ENCODE assay signal across 18 mouse cellular contexts in genomic region chr6:128085488-128086066, GRCm38 (mm10). TPM values are rescaled to one million over a fixed set of nuclear protein-coding genes. Genes with fewer than 3 reads are reported as not detected.
DNase-seq lines count a peak whose midpoint lies in the region; ATAC-seq and TF ChIP-seq lines count a peak whose summit lies in the region.
"Had no signal": no experiment of that assay in that cellular context is flagged by ENCODE, and none has a peak within 500 bp of the region (broad histone marks: within the 10 kb centered on the region; RNA-seq: fewer than 3 reads in every experiment).

No protein-coding gene starts in this region.

- no peak overlapping the region for H3K9ac ChIP-seq in forebrain, embryonic 12.5 days
- no peak overlapping the region for H3K9ac ChIP-seq in forebrain, embryonic 13.5 days
- H3K9ac ChIP-seq in forebrain, embryonic 16.5 days (replicated peaks; ENCODE audit: low read depth, low read length): no peak overlapping the region
- H3K9ac ChIP-seq in midbrain, embryonic 13.5 days (replicated peaks): 0 out of 2 replicates have a peak overlapping the region, but pooled peaks have one; percentile 39
- H3K9ac ChIP-seq: limb, embryonic 15.5 days had no signal

- intact Hi-C loops in gastrocnemius, postnatal 36 days (cut with DNase I): no loop called here

- no peaks in the 10 kb centered on the region for H3K79me2 ChIP-seq in C2C12 (ENCODE audit: control insufficient read depth, insufficient read depth)

- no peaks in the 10 kb centered on the region for H3K9me3 ChIP-seq in forebrain, embryonic 12.5 days
- no peaks in the 10 kb centered on the region for H3K9me3 ChIP-seq in forebrain, embryonic 13.5 days (replicated peaks)
- H3K9me3 ChIP-seq in forebrain, embryonic 16.5 days (ENCODE audit: control insufficient read depth, low read length): no peaks in the 10 kb centered on the region
- H3K9me3 ChIP-seq in midbrain, embryonic 13.5 days: no peaks in the 10 kb centered on the region
- H3K9me3 ChIP-seq: limb, embryonic 15.5 days had no signal

- no peaks in the 10 kb centered on the region for H3K79me3 ChIP-seq in C2C12 (ENCODE audit: low read depth)

- WGBS in forebrain, embryonic 12.5 days: 61% methylated on average over 9 of the region's 9 CpGs
- WGBS in forebrain, embryonic 13.5 days: 63% methylated on average over 9 of the region's 9 CpGs
- 62% methylated on average over 9 of the region's 9 CpGs for WGBS in forebrain, embryonic 16.5 days
- 57% methylated on average over 9 of the region's 9 CpGs for WGBS in midbrain, embryonic 13.5 days

- H3ac ChIP-seq in C2C12 (ENCODE audit: control insufficient read depth, insufficient read length, low read depth): no peak overlapping the region

- no peaks in the 10 kb centered on the region for H3K36me3 ChIP-seq in forebrain, embryonic 12.5 days (replicated peaks)
- H3K36me3 ChIP-seq in forebrain, embryonic 13.5 days (ENCODE audit: poor library complexity, severe bottlenecking): no peaks in the 10 kb centered on the region
- H3K36me3 ChIP-seq in C2C12 (ENCODE audit: control insufficient read depth, insufficient read depth): no peaks in the 10 kb centered on the region
- H3K36me3 ChIP-seq in forebrain, embryonic 16.5 days (ENCODE audit: control insufficient read depth, insufficient read depth): no peaks in the 10 kb centered on the region
- H3K36me3 ChIP-seq in midbrain, embryonic 13.5 days: no peaks in the 10 kb centered on the region

- ATAC-seq in forebrain, embryonic 12.5 days (ENCODE audit: low FRiP score): no peak; the same call in 1 of the 2 replicates
- ATAC-seq in forebrain, embryonic 13.5 days: no peak
- peak; percentile 51 for ATAC-seq in forebrain, embryonic 16.5 days
- ATAC-seq in midbrain, embryonic 13.5 days: no peak
- ATAC-seq in granulocyte monocyte progenitor cell, adult 5-6 weeks (replicated peaks; ENCODE audit: poor library complexity, severe bottlenecking): no peak
- ATAC-seq: intestine, postnatal 0 days; Patski had no signal

- TF ChIP-seq CTCF in C2C12 (IDR thresholded peaks at IDR 0.05; ENCODE audit: control insufficient read depth, insufficient read depth, insufficient read length): no peak

- 0 out of 2 replicates have a peak overlapping the region, but pooled peaks have one; percentile 42 for H3K27ac ChIP-seq in forebrain, embryonic 12.5 days
- no peak overlapping the region for H3K27ac ChIP-seq in forebrain, embryonic 13.5 days
- peak overlapping the region; percentile 69; the same call in 1 of the 2 replicates for H3K27ac ChIP-seq in forebrain, embryonic 16.5 days (ENCODE audit: low read length)
- H3K27ac ChIP-seq in midbrain, embryonic 13.5 days: peak overlapping the region; percentile 47; the same call in 1 of the 2 replicates
- H3K27ac ChIP-seq: limb, embryonic 15.5 days; stomach, postnatal 0 days had no signal

- no peak overlapping the region for H3K4me2 ChIP-seq in forebrain, embryonic 12.5 days
- no peak overlapping the region for H3K4me2 ChIP-seq in forebrain, embryonic 13.5 days
- H3K4me2 ChIP-seq in forebrain, embryonic 16.5 days (ENCODE audit: low read length): no peak overlapping the region
- H3K4me2 ChIP-seq in midbrain, embryonic 13.5 days (replicated peaks): no peak overlapping the region
- H3K4me2 ChIP-seq: limb, embryonic 15.5 days had no signal

- peaks cover 16% of the 10 kb centered on the region for H3K4me1 ChIP-seq in forebrain, embryonic 12.5 days
- H3K4me1 ChIP-seq in forebrain, embryonic 13.5 days: peaks cover 16% of the 10 kb centered on the region
- peaks cover 29% of the 10 kb centered on the region for H3K4me1 ChIP-seq in forebrain, embryonic 16.5 days (replicated peaks; ENCODE audit: control insufficient read depth, insufficient read depth, low read length)
- peaks cover 21% of the 10 kb centered on the region for H3K4me1 ChIP-seq in midbrain, embryonic 13.5 days (replicated peaks)

- no peak overlapping the region for H3K4me3 ChIP-seq in forebrain, embryonic 12.5 days (replicated peaks)
- H3K4me3 ChIP-seq in forebrain, embryonic 13.5 days: no peak overlapping the region
- no peak overlapping the region for H3K4me3 ChIP-seq in C2C12 (ENCODE audit: insufficient read depth, poor library complexity, severe bottlenecking)
- H3K4me3 ChIP-seq in forebrain, embryonic 16.5 days (replicated peaks; ENCODE audit: low read length): no peak overlapping the region
- H3K4me3 ChIP-seq in midbrain, embryonic 13.5 days (replicated peaks): no peak overlapping the region
- H3K4me3 ChIP-seq: limb, embryonic 15.5 days had no signal

- no peak for DNase-seq in right cerebral cortex, postnatal 14 days
- no peak for DNase-seq in gastrocnemius, postnatal 36 days
- DNase-seq: embryo, embryonic 11 days; kidney, postnatal 4 days; layer of hippocampus, postnatal 36 days; lung, adult 18-20 months; right cerebral cortex, adult 18-20 months; thymus, postnatal 36 days had no signal

- H3K27me3 ChIP-seq in forebrain, embryonic 12.5 days: no peaks in the 10 kb centered on the region
- no peaks in the 10 kb centered on the region for H3K27me3 ChIP-seq in forebrain, embryonic 13.5 days
- no peaks in the 10 kb centered on the region for H3K27me3 ChIP-seq in C2C12 (ENCODE audit: control insufficient read depth, insufficient read depth, insufficient read length)
- H3K27me3 ChIP-seq in forebrain, embryonic 16.5 days (replicated peaks; ENCODE audit: control insufficient read depth, insufficient read depth, low read length): no peaks in the 10 kb centered on the region
- no peaks in the 10 kb centered on the region for H3K27me3 ChIP-seq in midbrain, embryonic 13.5 days
- H3K27me3 ChIP-seq: limb, embryonic 15.5 days; Patski had no signal

TF ChIP-seq in C2C12, 6 proteins besides CTCF, POLR2A, EP300 and RAD21:
- TF ChIP-seq MYOD1 (IDR thresholded peaks at IDR 0.05; ENCODE audit: control insufficient read depth, insufficient read length, low read depth): peak; percentile 39
- no peak for TF ChIP-seq MYOG (IDR thresholded peaks at IDR 0.05; ENCODE audit: control insufficient read depth, extremely low read depth, insufficient read length)

RNA-seq across cellular contexts. Expression of gene Tspan9, which starts 57.8 kb away (rescaled TPM):
- polyA plus RNA-seq in forebrain, embryonic 12.5 days (2016; fragmentation: Nextera tagmentation; extraction: Ambion mirVana): 30.1 and 34.5 TPM in 2 replicates
- polyA plus RNA-seq in forebrain, embryonic 13.5 days (2015; fragmentation: Nextera tagmentation; extraction: Ambion mirVana): 20.6 and 30.4 TPM in 2 replicates
- polyA plus RNA-seq in C2C12 (2012; fragmentation: generic; extraction: Trizol): 57.6 TPM
- polyA plus RNA-seq in forebrain, embryonic 16.5 days (2015; fragmentation: Nextera tagmentation; extraction: Ambion mirVana): 56.6 and 57.4 TPM in 2 replicates
- polyA plus RNA-seq in midbrain, embryonic 13.5 days (2015; fragmentation: Nextera tagmentation; extraction: Ambion mirVana): 24.0 and 29.3 TPM in 2 replicates
- total RNA-seq in granulocyte monocyte progenitor cell, adult 5-6 weeks (2014; fragmentation: Nextera tagmentation): 2.2 TPM in 1 of 2 replicates, not detected in the other
- total RNA-seq in granulocyte monocyte progenitor cell, adult 5-6 weeks (2017): 0.62 and 3.4 TPM in 2 replicates
- total RNA-seq in gastrocnemius, postnatal 36 days (2021): 10 to 100 TPM; 34.7 to 39.3 TPM
